Mouse (Mus musculus) kidney, postnatal 4 days (tissue): ENCODE data around the gene Bzw2.

ENCODE experiments used
- DNase-seq, 2 experiments: peaks; one replicate each; pipeline ENCODE4 v3.0.0; 2021; ENCODE audit warnings: mixed read lengths in 2 of 2

The Bzw2 gene

DNA sequence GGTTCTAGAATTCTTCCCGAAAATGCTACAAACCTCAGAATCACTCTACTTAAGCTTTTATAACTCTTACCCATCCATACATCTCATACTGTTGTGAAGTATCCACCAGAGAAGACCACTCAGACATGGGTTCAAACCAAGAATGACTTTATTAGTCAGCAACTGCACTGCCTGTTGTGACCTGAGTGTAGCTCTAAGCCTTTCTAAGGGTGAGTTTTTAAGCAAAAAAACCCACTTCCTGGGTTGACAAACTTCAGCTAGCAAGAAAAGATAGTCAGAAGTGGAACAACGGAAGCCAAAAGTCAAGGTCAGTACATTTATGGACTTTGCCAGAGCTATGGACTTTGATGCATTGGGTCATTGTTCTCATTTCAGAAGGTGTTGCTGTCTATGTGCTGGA, 90.3 kb downstream of the Bzw2 start:
- no peak for DNase-seq

- no peak for DNase-seq
Observed at GRCm38 (mm10) chr12:36065911-36066310, 92.0 kb downstream of the Bzw2 start.

- DNase-seq: no peak
Observed at GRCm38 (mm10) chr12:36057699-36058098, 100.2 kb downstream of the Bzw2 start.

GRCm38 (mm10) chr12:36050276-36050675, 107.6 kb downstream of the Bzw2 start:
- DNase-seq: no peak

DNA sequence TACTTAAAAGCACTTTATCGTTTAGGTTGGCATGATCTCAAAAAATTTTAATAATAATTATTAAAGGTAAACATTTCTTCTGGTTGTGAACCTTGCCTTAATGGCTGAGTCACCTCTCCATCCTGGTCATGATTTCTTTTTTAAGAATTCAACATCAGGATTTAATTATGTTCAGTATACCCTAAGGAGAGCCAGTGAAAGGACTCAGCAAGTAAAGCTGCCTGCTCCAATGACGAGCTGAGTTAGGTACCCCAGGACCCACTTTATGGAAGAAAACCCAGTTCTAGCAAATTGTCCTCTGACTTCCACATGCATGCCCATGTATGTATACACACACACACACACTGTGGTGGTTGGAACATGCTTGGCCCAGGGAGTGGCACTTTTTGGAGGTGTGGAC, 110.3 kb downstream of the Bzw2 start:
- DNase-seq: no peak

DNA sequence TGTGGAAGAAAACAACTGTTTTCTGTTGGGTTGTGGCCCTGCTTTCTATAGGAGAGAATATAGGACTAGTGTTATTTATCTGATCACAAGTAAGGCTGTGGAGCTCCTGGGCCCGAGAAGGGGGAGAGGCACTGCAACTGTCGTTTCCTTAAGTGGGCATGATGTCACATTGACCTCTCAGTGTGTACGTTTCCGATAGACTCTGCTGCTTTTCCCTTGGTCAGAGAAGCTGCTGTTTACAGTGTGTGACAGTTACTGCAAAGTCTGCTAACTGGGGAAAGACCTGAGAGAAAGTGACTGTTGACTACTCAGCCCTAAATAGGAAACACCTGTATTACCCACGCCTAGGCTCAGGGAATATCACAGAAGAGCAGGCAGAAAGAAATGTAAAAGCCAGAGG, 111.7 kb downstream of the Bzw2 start:
- DNase-seq: no peak

GRCm38 (mm10) chr12:36044691-36045090, 113.2 kb downstream of the Bzw2 start:
- DNase-seq: no peak

GRCm38 (mm10) chr12:36042348-36042778, 115.5 kb downstream of the Bzw2 start, which contains the start of gene Tspan13:
Tspan13 (minus strand) TSS chr12:36042500.
- DNase-seq: peak; percentile 88 to 93
